Mouse (Mus musculus) liver, embryonic 14.5 days (tissue): ENCODE measurements at regions not wholly inside any gene's neighbourhood (a gene's known extent, or its start where the extent isn't known, plus 50 kb on each side); places are given as distances from the start of the nearest gene placed in this dataset.

Source experiments
- ATAC-seq: fragments of 200-750 bp; cut with Nextera tagmentation; 2 replicates; pipeline ENCODE4 v1.8.0; 2017; ENCODE audit warnings: moderate number of reproducible peaks, mild to moderate bottlenecking, moderate library complexity; ENCODE audit not compliant: insufficient read depth
- DNase-seq, 3 experiments: peaks; one replicate each; pipeline ENCODE4 v3.0.0-alpha.2; 2012 to 2013; ENCODE audit warnings: low read depth in 3 of 3, low spot score in 3 of 3
- H3K27ac ChIP-seq: fragments of 300-500 bp; sonication (generic); 2 replicates; pipeline ENCODE4 v1.5.1; 2014; ENCODE audit warnings: moderate library complexity, mild to moderate bottlenecking, control low read depth, inconsistent platforms
- H3K27me3 ChIP-seq: fragments of 300-500 bp; sonication (generic); 2 replicates; pipeline ENCODE4 v1.6.1; 2014; ENCODE audit warnings: mild to moderate bottlenecking, low read length, moderate library complexity; ENCODE audit not compliant: control insufficient read depth, insufficient read depth
- H3K36me3 ChIP-seq: fragments of 300-500 bp; sonication (generic); replicated peaks from 2 replicates; pipeline ENCODE4 v1.6.1; 2014; ENCODE audit warnings: low read depth; ENCODE audit not compliant: control insufficient read depth, insufficient read depth
- H3K4me1 ChIP-seq, 2 experiments: fragments of 200-500 bp in 1 of 2; fragments of 300-500 bp in 1 of 2; sonication (generic) in 1 of 2; replicated peaks; 2 replicates each; pipeline ENCODE4 v1.6.1; 2012 to 2014; ENCODE audit warnings: antibody characterized with exemption in 1 of 2, inconsistent platforms in 1 of 2, low read length in 1 of 2; ENCODE audit not compliant: control insufficient read depth in 2 of 2, insufficient read depth in 2 of 2
- H3K4me2 ChIP-seq: fragments of 300-500 bp; sonication (generic); 2 replicates; pipeline ENCODE4 v1.6.1; 2014; ENCODE audit warnings: low read depth, mild to moderate bottlenecking, control low read depth, moderate library complexity
- H3K4me3 ChIP-seq, 2 experiments: fragments of 200-500 bp in 1 of 2; fragments of 300-500 bp in 1 of 2; sonication (generic) in 1 of 2; 2 replicates each; pipeline ENCODE4 v1.5.1; 2012 to 2014; ENCODE audit warnings: low read depth in 2 of 2, low read length in 2 of 2, mild to moderate bottlenecking in 2 of 2, control low read depth in 1 of 2, inconsistent platforms in 1 of 2, moderate library complexity in 1 of 2; ENCODE audit not compliant: insufficient read depth in 1 of 2
- H3K9ac ChIP-seq: fragments of 300-500 bp; sonication (generic); replicated peaks from 2 replicates; pipeline ENCODE4 v1.6.1; 2014; ENCODE audit warnings: mild to moderate bottlenecking, control low read depth, moderate library complexity
- H3K9me3 ChIP-seq: fragments of 300-500 bp; sonication (generic); 2 replicates; pipeline ENCODE4 v1.6.1; 2016; ENCODE audit warnings: low read length, mixed read lengths; ENCODE audit not compliant: control insufficient read depth
- CTCF ChIP-seq: IDR thresholded peaks from 2 replicates; pipeline ENCODE4 v1.5.1; 2016; ENCODE audit warnings: antibody characterized with exemption, low read depth, control low read depth
- EP300 ChIP-seq: IDR thresholded peaks from 2 replicates; pipeline ENCODE4 v1.6.1; 2016; ENCODE audit warnings: antibody characterized with exemption, low read depth
- WGBS: fragments of 180-500 bp; shearing (Covaris S2); extraction: QIAGEN DNeasy Blood & Tissue Kit; methylation state at CpG from one replicate; pipeline ENCODE4 v1.1.7; 2014; ENCODE audit not compliant: insufficient replicate concordance; 5-methylcytosine and 5-hydroxymethylcytosine counted together

GRCm38 (mm10) chr4:82142391-82142790, 563.2 kb downstream of the Nfib start:
- Histone ChIP-seq H3K36me3 (no peaks in the 10 kb centered on the region), H3K4me1 (no peaks in the 10 kb centered on the region), H3K27me3 (no peaks in the 10 kb centered on the region), H3K4me3 (no peak overlapping the region), H3K9me3 (no peaks in the 10 kb centered on the region), H3K27ac (no peak overlapping the region), H3K9ac (no peak overlapping the region), H3K4me2 (no peak overlapping the region)
- no peak for TF ChIP-seq EP300
- no peak for TF ChIP-seq CTCF
- ATAC-seq (no peak), DNase-seq (no peak)
- 54% methylated on average over 3 of the region's 3 CpGs for WGBS

- TF ChIP-seq CTCF (no peak), EP300 (no peak)
- ATAC-seq (no peak), DNase-seq (no peak)
- no peak overlapping the region for H3K27ac ChIP-seq
- WGBS = 66% methylated on average over 6 of the region's 6 CpGs
- H3K27me3 ChIP-seq = no peaks in the 10 kb centered on the region
- H3K4me3 ChIP-seq = no peak overlapping the region
- H3K9me3 ChIP-seq = no peaks in the 10 kb centered on the region
- no peak overlapping the region for H3K4me2 ChIP-seq
- no peaks in the 10 kb centered on the region for H3K36me3 ChIP-seq
- H3K4me1 ChIP-seq = no peaks in the 10 kb centered on the region
- H3K9ac ChIP-seq = no peak overlapping the region
Observed at GRCm38 (mm10) chr4:82139806-82140205, 565.7 kb downstream of the Nfib start.

GRCm38 (mm10) chr4:82139016-82139415, 566.5 kb downstream of the Nfib start:
- Histone ChIP-seq H3K4me2 (no peak overlapping the region), H3K4me3 (no peak overlapping the region), H3K9me3 (no peaks in the 10 kb centered on the region), H3K36me3 (no peaks in the 10 kb centered on the region), H3K27ac (no peak overlapping the region), H3K9ac (no peak overlapping the region), H3K4me1 (no peaks in the 10 kb centered on the region), H3K27me3 (no peaks in the 10 kb centered on the region)
- no peak for ATAC-seq
- WGBS = 81% methylated on average over 1 of the region's 1 CpGs
- DNase-seq = no peak
- TF ChIP-seq EP300 (no peak), CTCF (no peak)

GRCm38 (mm10) chr4:82132851-82133250, 572.7 kb downstream of the Nfib start:
- Histone ChIP-seq H3K4me2 (no peak overlapping the region), H3K9me3 (no peaks in the 10 kb centered on the region), H3K9ac (no peak overlapping the region), H3K4me3 (no peak overlapping the region), H3K36me3 (no peaks in the 10 kb centered on the region), H3K4me1 (no peaks in the 10 kb centered on the region), H3K27me3 (no peaks in the 10 kb centered on the region), H3K27ac (no peak overlapping the region)
- ATAC-seq = no peak
- DNase-seq = no peak
- WGBS = 59% methylated on average over 3 of the region's 3 CpGs
- TF ChIP-seq EP300 (no peak), CTCF (no peak)

GRCm38 (mm10) chr4:82132326-82132725, 573.2 kb downstream of the Nfib start:
- ATAC-seq = no peak
- Histone ChIP-seq H3K27me3 (no peaks in the 10 kb centered on the region), H3K4me1 (no peaks in the 10 kb centered on the region), H3K27ac (no peak overlapping the region), H3K36me3 (no peaks in the 10 kb centered on the region), H3K9me3 (no peaks in the 10 kb centered on the region), H3K4me2 (no peak overlapping the region), H3K9ac (no peak overlapping the region), H3K4me3 (no peak overlapping the region)
- TF ChIP-seq EP300 (no peak), CTCF (no peak)
- no peak for DNase-seq
- WGBS = 63% methylated on average over 4 of the region's 4 CpGs
